Mouse (Mus musculus) liver, adult 2 months (tissue): Measurements from ENCODE around the gene Magi2. TPM values are rescaled to one million over a fixed set of nuclear protein-coding genes. Genes with fewer than 3 reads are reported as not detected.

Experiments used
- DNase-seq: peaks from one replicate; pipeline ENCODE4 v3.0.0-alpha.2; 2011; ENCODE audit warnings: low read depth, low spot score; ENCODE audit errors: extremely low read depth
- H3K27ac ChIP-seq: fragments of 200-500 bp; replicated peaks from 2 replicates; pipeline ENCODE4 v1.5.1; 2012; ENCODE audit warnings: low read depth, mild to moderate bottlenecking, control low read depth, inconsistent platforms, low read length; ENCODE audit not compliant: insufficient read depth
- H3K27me3 ChIP-seq: fragments of 200-500 bp; 2 replicates; pipeline ENCODE4 v1.6.1; 2012; ENCODE audit warnings: mild to moderate bottlenecking, moderate library complexity, low read length, inconsistent platforms; ENCODE audit not compliant: control insufficient read depth, insufficient read depth
- H3K36me3 ChIP-seq: fragments of 200-500 bp; 2 replicates; pipeline ENCODE4 v1.6.1; 2012; ENCODE audit warnings: low read length, inconsistent platforms; ENCODE audit not compliant: control insufficient read depth, insufficient read depth
- H3K4me1 ChIP-seq: fragments of 200-500 bp; 2 replicates; pipeline ENCODE4 v1.6.1; 2011; ENCODE audit warnings: low read length; ENCODE audit not compliant: control insufficient read depth, insufficient read depth
- H3K4me3 ChIP-seq: fragments of 200-500 bp; 2 replicates; pipeline ENCODE4 v1.5.1; 2011; ENCODE audit warnings: low read depth, mild to moderate bottlenecking, control low read depth, low read length, moderate library complexity; ENCODE audit not compliant: insufficient read depth
- H3K79me2 ChIP-seq: fragments of 200-500 bp; 2 replicates; pipeline ENCODE4 v1.6.1; 2012; ENCODE audit warnings: inconsistent platforms, mild to moderate bottlenecking, low read length, moderate library complexity; ENCODE audit not compliant: control insufficient read depth, insufficient read depth
- H3K9ac ChIP-seq: fragments of 200-500 bp; 2 replicates; pipeline ENCODE4 v1.6.1; 2012; ENCODE audit warnings: low read depth, mild to moderate bottlenecking, control low read depth, inconsistent platforms, low read length
- CTCF ChIP-seq: fragments of 200-500 bp; IDR thresholded peaks from 2 replicates; pipeline ENCODE4 v1.5.1; 2011; ENCODE audit warnings: low read depth, low read length, control low read depth
- POLR2A ChIP-seq: fragments of 200-500 bp; IDR thresholded peaks from 2 replicates; pipeline ENCODE4 v1.6.1; 2011; ENCODE audit warnings: low read length, control low read depth; ENCODE audit not compliant: insufficient read depth; ENCODE audit errors: extremely low read depth
- WGBS: fragments of 180-500 bp; shearing (Covaris S2); methylation state at CpG from one replicate; pipeline ENCODE4 v1.1.7; 2018; 5-methylcytosine and 5-hydroxymethylcytosine counted together
- polyA plus RNA-seq: library from polyadenylated mRNA; depleted of rRNA; stranded (reverse); fragments of >200 nt; gene quantifications from 2 replicates; pipeline ENCODE4 v1.2.3, GENCODE M21; 2012
- total RNA-seq: library from RNA; depleted of rRNA; stranded (reverse); fragments of >200 nt; gene quantifications from 2 replicates; pipeline ENCODE4 v1.2.3, GENCODE M21; 2014

The Magi2 gene
- total and polyA plus RNA-seq, 2 experiments = 0.06 to 0.18 TPM

GRCm38 (mm10) chr5:20536544-20536943 is 1309.7 kb downstream of the Magi2 start:
- 53% methylated on average over 3 of the region's 3 CpGs for WGBS

GRCm38 (mm10) chr5:20537369-20538022 is 1310.7 kb downstream of the Magi2 start:
- whole genome bisulfite sequencing = 69% methylated on average over 8 of the region's 8 CpGs
- H3K4me3 ChIP-seq = no peak overlapping the region
- no peak overlapping the region for H3K27ac ChIP-seq
- H3K79me2 ChIP-seq = no peaks in the 10 kb centered on the region
- H3K9ac ChIP-seq = no peak overlapping the region
- no peaks in the 10 kb centered on the region for H3K36me3 ChIP-seq
- no peaks in the 10 kb centered on the region for H3K27me3 ChIP-seq
- TF ChIP-seq POLR2A = no peak
- no peak for TF ChIP-seq CTCF
- no peaks in the 10 kb centered on the region for H3K4me1 ChIP-seq
- no peak for DNase-seq

More at GRCm38 (mm10) chr5:20536544-20536943, 1309.7 kb downstream of the Magi2 start:
- no peak for TF ChIP-seq CTCF
- no peak for TF ChIP-seq POLR2A
- no peak for DNase-seq
- Histone ChIP-seq H3K4me3 (no peak overlapping the region), H3K27me3 (no peaks in the 10 kb centered on the region), H3K79me2 (no peaks in the 10 kb centered on the region), H3K27ac (no peak overlapping the region), H3K4me1 (no peaks in the 10 kb centered on the region), H3K36me3 (no peaks in the 10 kb centered on the region), H3K9ac (no peak overlapping the region)

GRCm38 (mm10) chr5:20544374-20544773 is 1317.5 kb downstream of the Magi2 start:
- Histone ChIP-seq H3K27me3 (no peaks in the 10 kb centered on the region), H3K4me3 (no peak overlapping the region), H3K36me3 (no peaks in the 10 kb centered on the region), H3K27ac (no peak overlapping the region), H3K9ac (no peak overlapping the region), H3K4me1 (no peaks in the 10 kb centered on the region), H3K79me2 (no peaks in the 10 kb centered on the region)
- TF ChIP-seq POLR2A (no peak), CTCF (no peak)
- no peak for DNase-seq
- 81% methylated on average over 5 of the region's 5 CpGs for WGBS

- WGBS = 87% methylated on average over 2 of the region's 2 CpGs
- no peak overlapping the region for H3K27ac ChIP-seq
- no peak overlapping the region for H3K4me3 ChIP-seq
- no peaks in the 10 kb centered on the region for H3K4me1 ChIP-seq
- TF ChIP-seq POLR2A (no peak), CTCF (no peak)
- no peaks in the 10 kb centered on the region for H3K79me2 ChIP-seq
- no peak for DNase-seq
- H3K9ac ChIP-seq = no peak overlapping the region
- H3K27me3 ChIP-seq = no peaks in the 10 kb centered on the region
- no peaks in the 10 kb centered on the region for H3K36me3 ChIP-seq
Observed at GRCm38 (mm10) chr5:20559378-20559777, 1332.5 kb downstream of the Magi2 start.

GRCm38 (mm10) chr5:20559821-20560220 is 1333.0 kb downstream of the Magi2 start:
- Histone ChIP-seq H3K36me3 (no peaks in the 10 kb centered on the region), H3K9ac (no peak overlapping the region), H3K27me3 (no peaks in the 10 kb centered on the region), H3K27ac (no peak overlapping the region), H3K4me1 (no peaks in the 10 kb centered on the region), H3K4me3 (no peak overlapping the region), H3K79me2 (no peaks in the 10 kb centered on the region)
- no peak for TF ChIP-seq CTCF
- TF ChIP-seq POLR2A = no peak
- no peak for DNase-seq
- WGBS = 81% methylated on average over 4 of the region's 4 CpGs

- H3K36me3 ChIP-seq = no peaks in the 10 kb centered on the region
- no peaks in the 10 kb centered on the region for H3K27me3 ChIP-seq
- H3K79me2 ChIP-seq = no peaks in the 10 kb centered on the region
- H3K9ac ChIP-seq = no peak overlapping the region
- no peak overlapping the region for H3K27ac ChIP-seq
- H3K4me3 ChIP-seq = no peak overlapping the region
- no peak for DNase-seq
- no peaks in the 10 kb centered on the region for H3K4me1 ChIP-seq
- TF ChIP-seq CTCF (no peak), POLR2A (no peak)
- WGBS = 56% methylated on average over 6 of the region's 6 CpGs
Observed at GRCm38 (mm10) chr5:20568421-20568820, 1341.6 kb downstream of the Magi2 start.
